Mouse (Mus musculus) embryonic fibroblast, embryonic 13.5 days (primary cell): ENCODE measurements at regions not wholly inside any gene's neighbourhood (a gene's known extent, or its start where the extent isn't known, plus 50 kb on each side); places are given as distances from the start of the nearest gene placed in this dataset.

ENCODE experiments used
- CTCF ChIP-seq: IDR thresholded peaks from 2 replicates; pipeline ENCODE4 v1.5.1; 2011; ENCODE audit warnings: mild to moderate bottlenecking, control low read depth, low read length, moderate library complexity, borderline replicate concordance; ENCODE audit not compliant: insufficient read depth
- POLR2A ChIP-seq: IDR thresholded peaks from 2 replicates; pipeline ENCODE4 v1.6.1; 2011; ENCODE audit warnings: low read depth, mild to moderate bottlenecking, control low read depth, low read length, moderate library complexity

DNA sequence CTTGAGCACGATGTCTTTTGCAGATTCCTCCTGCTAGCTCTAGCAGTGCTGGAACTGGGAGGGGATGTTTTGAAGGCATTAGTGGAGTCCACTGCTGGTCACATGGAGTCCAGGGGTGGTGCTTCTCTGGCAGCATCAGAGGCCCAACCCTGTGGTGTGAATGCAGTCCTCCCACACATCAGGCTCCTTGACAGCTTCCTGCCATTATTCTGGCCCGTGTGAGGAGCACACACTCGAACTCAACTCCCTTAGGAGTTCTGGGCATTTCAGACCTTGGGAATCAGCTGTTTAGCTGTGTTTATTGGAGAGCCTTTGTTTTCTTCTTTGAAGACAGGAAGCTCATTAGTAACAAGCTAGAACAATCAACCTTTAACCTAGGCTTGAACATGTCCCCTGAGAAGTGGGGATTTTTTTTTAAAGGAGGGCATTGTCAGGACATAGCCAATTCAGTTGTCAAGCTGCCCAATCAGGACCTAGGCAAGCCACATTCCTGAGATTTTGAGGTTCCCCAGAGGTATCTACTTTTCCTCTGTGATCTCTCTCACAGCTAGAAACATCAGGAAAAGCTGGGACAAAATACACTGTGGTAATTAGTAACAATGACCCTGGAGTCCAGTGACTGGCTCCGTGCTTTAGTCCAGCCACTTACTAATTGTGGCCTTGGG, 149.2 kb downstream of the 1500009L16Rik start:
- TF ChIP-seq CTCF (no peak), POLR2A (no peak)
